Mouse (Mus musculus) erythroblast, embryonic 14.5 days (primary cell): Measurements from ENCODE around the gene Pphln1.

ENCODE experiments used
- GATA1 ChIP-seq: IDR thresholded peaks from 2 replicates; pipeline ENCODE4 v1.6.1; 2012; ENCODE audit warnings: low read length, inconsistent platforms, mixed read lengths
- TAL1 ChIP-seq: IDR thresholded peaks from 3 replicates; pipeline ENCODE4 v1.6.1; 2012; ENCODE audit warnings: low read length, inconsistent platforms, mixed read lengths

DNA sequence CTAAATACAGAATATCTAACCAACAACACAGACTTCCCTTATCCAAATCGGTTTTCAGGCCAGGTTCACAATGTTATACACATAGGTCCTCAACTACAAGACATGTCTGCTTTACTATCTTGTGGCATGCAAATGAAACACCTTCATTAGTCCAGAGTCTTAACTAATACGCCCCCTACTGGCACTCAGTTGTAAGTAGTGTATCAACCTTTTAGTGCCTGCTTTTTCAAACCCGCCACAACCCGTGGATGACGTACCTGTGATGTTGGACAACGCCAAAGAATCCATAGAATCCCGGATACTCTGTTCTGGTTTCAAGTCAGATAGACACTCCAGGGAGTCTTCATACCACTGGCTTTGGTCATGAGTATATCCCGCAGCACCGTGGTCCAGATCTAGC lies 104.6 kb downstream of the Pphln1 start:
- TF ChIP-seq TAL1 (no peak), GATA1 (no peak)
